In genomic region chr11:50229252-50229910, GRCm38 (mm10) we compare ENCODE assay signal across 7 mouse cellular contexts. TPM values are rescaled to one million over a fixed set of nuclear protein-coding genes. Genes with fewer than 3 reads are reported as not detected.
DNase-seq lines count a peak whose midpoint lies in the region; ATAC-seq lines count a peak whose summit lies in the region.

No protein-coding gene starts in this region.

- peaks cover 37% of the 10 kb centered on the region for H3K4me1 ChIP-seq in kidney, embryonic 14.5 days (ENCODE audit: control insufficient read depth, insufficient read depth, low read length)

- H3K4me2 ChIP-seq in kidney, embryonic 14.5 days (replicated peaks; ENCODE audit: low read depth, low read length) = no peak overlapping the region

- 0 out of 2 replicates have a peak overlapping the region, but pooled peaks have one; percentile 28 for H3K9ac ChIP-seq in kidney, embryonic 14.5 days (ENCODE audit: low read depth, low read length)

- DNase-seq in kidney, postnatal 4 days = no peak
- DNase-seq in brain, adult 2 months (ENCODE audit: low read depth, low spot score) = peak; percentile 95
- peak; percentile 96 to 97 for DNase-seq in cerebellum, postnatal 10 days
- no peak for DNase-seq in frontal cortex, postnatal 25 days (ENCODE audit: low spot score in 2 of 2)
- no peak for DNase-seq in embryo, embryonic 11 days

- ATAC-seq in kidney, embryonic 14.5 days (ENCODE audit: low FRiP score, low TSS enrichment) = no peak
- peak; percentile 55 for ATAC-seq in megakaryocyte, adult 5-6 weeks (ENCODE audit: poor library complexity, severe bottlenecking)

- H3K27ac ChIP-seq in kidney, embryonic 14.5 days (ENCODE audit: low read depth, low read length) = no peak overlapping the region

- no peaks in the 10 kb centered on the region for H3K27me3 ChIP-seq in kidney, embryonic 14.5 days (ENCODE audit: control insufficient read depth, insufficient read depth, low read length)

- WGBS in kidney, embryonic 14.5 days = 44% methylated on average over 7 of the region's 7 CpGs

- no peaks in the 10 kb centered on the region for H3K9me3 ChIP-seq in kidney, embryonic 14.5 days (ENCODE audit: control insufficient read depth, low read length)

- peaks cover 29% of the 10 kb centered on the region for H3K36me3 ChIP-seq in kidney, embryonic 14.5 days (ENCODE audit: control insufficient read depth, insufficient read depth, low read length)

- H3K4me3 ChIP-seq in kidney, embryonic 14.5 days (ENCODE audit: low read length) = no peak overlapping the region

RNA-seq across cellular contexts. Expression of gene Ltc4s, which starts 9.0 kb away (rescaled TPM):
- polyA plus RNA-seq in kidney, embryonic 14.5 days (2014; fragmentation: Nextera tagmentation; extraction: Ambion mirVana) = 1.6 and 1.9 TPM in 2 replicates
- total RNA-seq in megakaryocyte, adult 5-6 weeks (2015) = not detected in 2 replicates
- total RNA-seq in megakaryocyte, adult 5-6 weeks (2017) = 0.66 TPM in 1 of 2 replicates, not detected in the other

RNA-seq across cellular contexts. Expression of gene Mgat4b, which starts 18.7 kb away (rescaled TPM):
- 37.0 and 39.2 TPM in 2 replicates for polyA plus RNA-seq in kidney, embryonic 14.5 days (2014; fragmentation: Nextera tagmentation; extraction: Ambion mirVana)
- total RNA-seq in megakaryocyte, adult 5-6 weeks (2015) = 17.1 and 22.2 TPM in 2 replicates
- total RNA-seq in megakaryocyte, adult 5-6 weeks (2017) = 9.1 and 12.1 TPM in 2 replicates

RNA-seq across cellular contexts. Expression of gene Sqstm1, which starts 18.8 kb away (rescaled TPM):
- polyA plus RNA-seq in kidney, embryonic 14.5 days (2014; fragmentation: Nextera tagmentation; extraction: Ambion mirVana) = 128 and 197 TPM in 2 replicates
- total RNA-seq in megakaryocyte, adult 5-6 weeks (2015) = 51.8 and 56.7 TPM in 2 replicates
- 298 and 386 TPM in 2 replicates for total RNA-seq in megakaryocyte, adult 5-6 weeks (2017)

RNA-seq across cellular contexts. Expression of gene Mrnip, which starts 55.1 kb away (rescaled TPM):
- 21.8 and 22.0 TPM in 2 replicates for polyA plus RNA-seq in kidney, embryonic 14.5 days (2014; fragmentation: Nextera tagmentation; extraction: Ambion mirVana)
- total RNA-seq in megakaryocyte, adult 5-6 weeks (2015) = 7.6 and 9.2 TPM in 2 replicates
- total RNA-seq in megakaryocyte, adult 5-6 weeks (2017) = 7.5 and 11.6 TPM in 2 replicates

Comparison
In these comparisons a context has a peak if more than half of its experiments do, and no peak if none do; other contexts are left out.
1. DNase-seq: peak in brain, adult 2 months (single experiment) and cerebellum, postnatal 10 days (2 of 2); none in kidney, postnatal 4 days (0 of 2), frontal cortex, postnatal 25 days (0 of 2) and embryo, embryonic 11 days (single experiment).